Mouse (Mus musculus) cerebellum, postnatal 14 days (tissue): ENCODE results near the gene Elmo3.

Source experiments
- DNase-seq, 2 experiments: peaks; one replicate each; pipeline ENCODE4 v3.0.0; 2021; ENCODE audit warnings: mixed read lengths in 2 of 2

The Elmo3 gene

DNA sequence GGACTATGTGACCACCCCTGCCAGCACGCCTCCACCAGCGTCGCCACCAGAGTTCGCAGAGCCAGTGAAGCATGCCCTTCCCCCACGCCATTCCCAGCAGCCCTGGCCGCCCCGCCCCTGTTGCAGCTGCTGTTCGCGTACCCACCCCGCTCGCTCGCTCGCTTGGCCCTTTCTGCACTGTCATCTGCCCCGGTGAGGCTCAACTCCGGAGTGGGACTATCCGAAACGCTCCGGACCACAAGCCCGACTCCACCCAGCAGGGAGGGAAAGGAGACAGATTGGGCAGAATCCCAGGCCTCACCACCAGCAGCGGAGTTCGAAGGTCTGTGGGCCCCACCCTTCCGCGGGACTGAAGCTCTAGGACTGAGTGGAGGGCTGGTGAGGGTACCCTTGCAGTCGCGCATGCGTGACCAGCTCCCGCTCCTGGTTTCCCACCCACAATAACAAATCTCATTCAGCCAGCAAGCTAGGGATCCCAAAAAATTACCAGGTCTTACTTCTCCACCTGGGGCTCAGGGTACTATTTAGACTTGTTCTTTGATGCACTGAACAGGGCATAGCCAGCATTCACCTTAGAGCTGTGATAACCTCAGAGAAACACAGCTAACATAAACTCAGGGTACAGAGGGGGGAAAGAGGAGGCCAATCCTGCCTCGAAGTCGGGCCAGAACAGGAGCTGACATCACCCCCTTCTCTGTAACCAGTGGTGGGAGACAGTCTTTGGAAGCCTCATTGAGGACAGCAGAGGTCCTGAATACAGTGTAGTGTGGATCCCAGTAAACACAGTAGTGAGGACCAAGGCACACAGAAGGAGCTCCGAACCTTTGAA lies 28.9 kb upstream of the Elmo3 start:
- DNase-seq, result peak in 1 of 2 experiments; percentile 49

GRCm38 (mm10) chr8:105278911-105279334 lies 26.5 kb upstream of the Elmo3 start:
- peak; percentile 92 to 95 for DNase-seq

DNA sequence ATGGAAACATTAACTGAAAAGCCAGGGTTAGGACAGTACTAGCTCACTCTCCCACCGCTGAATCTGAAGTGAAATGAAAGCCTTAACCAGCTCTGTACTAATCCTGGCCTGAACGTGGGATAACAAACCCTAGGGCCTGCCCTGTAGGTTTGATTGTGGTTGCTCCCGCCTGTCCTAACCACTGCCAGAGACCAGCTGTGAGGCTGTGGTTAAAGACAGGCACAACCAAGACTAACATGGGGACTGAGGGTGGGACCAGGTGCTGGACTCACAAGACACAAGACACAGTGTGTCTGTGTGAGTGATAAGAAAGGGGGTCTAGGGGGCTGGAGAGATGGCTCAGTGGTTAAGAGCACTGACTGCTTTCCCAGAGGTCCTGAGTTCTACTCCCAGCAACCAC lies 24.8 kb upstream of the Elmo3 start:
- DNase-seq, result no peak

- no peak for DNase-seq
Measured at GRCm38 (mm10) chr8:105281821-105282220, 23.6 kb upstream of the Elmo3 start.

DNA sequence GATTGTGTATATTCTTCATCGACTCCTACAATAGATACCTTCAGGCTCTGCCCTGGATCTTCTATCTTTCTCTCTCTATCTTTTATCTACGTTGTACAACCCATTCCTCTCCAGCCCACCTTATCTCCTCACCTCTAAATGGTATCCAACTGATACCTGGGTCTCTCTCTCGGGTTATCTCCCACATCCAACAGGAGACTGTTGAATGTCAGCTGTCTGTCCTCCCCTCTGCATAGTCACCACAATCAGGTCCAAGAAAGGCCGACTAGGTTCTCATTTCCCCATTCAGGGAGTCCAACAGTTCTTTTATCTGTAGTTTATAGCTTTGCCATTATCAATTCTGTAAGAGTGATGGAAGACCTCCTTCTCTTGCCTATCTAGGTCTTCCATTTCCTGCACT lies 23.2 kb upstream of the Elmo3 start:
- no peak for DNase-seq

DNA sequence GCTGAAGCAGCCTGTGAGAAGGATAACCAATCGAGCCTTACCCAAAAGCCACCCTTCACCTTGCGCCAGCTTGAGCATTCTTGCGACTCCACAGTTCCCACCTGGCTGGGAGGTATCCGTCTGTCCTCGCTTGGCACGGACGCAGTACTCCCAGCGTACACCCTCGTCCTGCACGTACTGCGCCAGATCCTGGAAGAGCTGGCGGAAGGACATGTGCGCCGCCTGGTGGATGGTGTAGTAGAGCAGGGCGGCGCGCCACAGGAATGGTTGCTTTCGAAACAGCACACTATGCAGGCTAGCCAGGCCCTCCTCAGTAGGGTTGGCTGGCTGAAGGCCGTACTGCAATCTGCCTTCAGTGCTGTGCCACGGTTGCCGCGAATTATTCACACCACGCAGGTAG lies 22.3 kb upstream of the Elmo3 start:
- peak; percentile 70 to 81 for DNase-seq

GRCm38 (mm10) chr8:105285514-105285913 lies 19.9 kb upstream of the Elmo3 start:
- DNase-seq, result peak in 1 of 2 experiments; percentile 47

DNA sequence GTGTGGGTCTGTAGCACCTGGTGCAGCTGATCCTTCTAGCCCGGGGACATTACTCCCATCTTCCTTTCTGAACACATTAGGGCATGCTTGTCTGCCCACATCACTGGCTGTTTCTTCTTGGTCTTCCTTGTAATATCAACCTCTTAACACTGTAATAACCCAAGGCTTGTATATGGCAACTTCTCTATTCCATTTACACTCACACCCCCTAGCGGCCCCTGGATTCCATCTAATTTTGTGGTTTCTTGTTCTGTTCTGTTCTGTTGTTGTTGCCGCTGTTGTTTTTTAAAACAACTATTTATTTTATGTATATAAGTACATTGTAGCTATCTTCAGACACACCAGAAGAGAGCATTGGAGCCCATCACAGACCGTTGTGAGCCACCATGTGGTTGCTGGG lies 18.5 kb upstream of the Elmo3 start:
- no peak for DNase-seq

DNA sequence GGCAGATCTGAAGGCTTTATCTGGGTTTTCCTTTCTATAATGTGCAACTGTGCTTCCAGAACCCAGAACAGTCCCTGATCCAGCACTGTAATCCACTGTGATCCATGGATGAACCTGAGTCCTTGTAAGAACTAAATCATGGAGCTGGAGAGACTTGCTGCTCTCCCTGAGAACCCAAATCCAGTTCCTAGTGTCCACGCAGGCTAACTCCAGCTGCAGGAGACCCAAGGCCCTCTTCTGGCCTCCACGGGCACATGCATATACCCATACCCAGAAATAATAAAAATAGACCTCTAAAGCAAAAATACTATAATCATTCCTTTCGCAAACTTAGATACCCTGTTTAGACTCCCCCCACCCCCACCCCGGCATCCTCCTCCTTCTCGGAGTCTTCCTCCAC lies 17.2 kb upstream of the Elmo3 start:
- DNase-seq, result no peak

DNA sequence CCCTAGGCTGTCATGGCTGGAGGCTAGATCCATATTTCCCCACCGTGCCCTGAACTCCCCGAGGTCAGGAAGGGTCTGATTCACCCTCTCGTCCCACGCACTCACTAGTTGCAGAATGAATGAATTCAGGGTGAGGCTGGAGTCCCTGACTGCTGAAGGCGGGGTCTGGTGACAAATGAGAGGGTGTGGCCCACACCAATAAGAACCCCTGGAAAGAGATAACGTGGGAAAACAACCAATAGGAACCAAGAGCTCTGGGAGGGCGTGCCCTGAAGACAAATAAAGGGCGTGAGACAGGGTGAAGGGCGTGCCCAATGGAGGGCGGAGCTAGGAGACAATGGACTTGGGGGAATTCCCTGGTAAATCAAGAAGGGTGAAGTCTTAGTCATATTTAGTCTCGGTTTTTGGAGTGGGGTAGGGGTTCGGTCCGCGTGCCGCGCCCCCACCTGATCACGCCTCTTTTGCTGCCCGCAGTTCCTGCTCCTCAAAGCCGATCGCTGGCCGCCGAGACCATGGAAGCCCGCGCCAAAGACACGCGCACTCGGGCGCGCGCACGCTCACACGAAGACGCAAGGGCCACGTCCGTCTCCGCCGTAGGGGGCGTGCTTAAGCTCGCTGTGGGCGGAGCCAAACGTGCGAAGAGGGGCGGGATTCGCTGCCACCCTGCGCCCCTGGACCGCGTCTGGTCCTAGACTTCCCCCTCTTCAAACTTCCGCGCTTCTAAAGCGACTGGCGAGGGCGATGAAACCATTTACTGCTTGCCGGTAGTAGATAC lies 16.3 kb upstream of the Elmo3 start:
- DNase-seq, result peak; percentile 99

DNA sequence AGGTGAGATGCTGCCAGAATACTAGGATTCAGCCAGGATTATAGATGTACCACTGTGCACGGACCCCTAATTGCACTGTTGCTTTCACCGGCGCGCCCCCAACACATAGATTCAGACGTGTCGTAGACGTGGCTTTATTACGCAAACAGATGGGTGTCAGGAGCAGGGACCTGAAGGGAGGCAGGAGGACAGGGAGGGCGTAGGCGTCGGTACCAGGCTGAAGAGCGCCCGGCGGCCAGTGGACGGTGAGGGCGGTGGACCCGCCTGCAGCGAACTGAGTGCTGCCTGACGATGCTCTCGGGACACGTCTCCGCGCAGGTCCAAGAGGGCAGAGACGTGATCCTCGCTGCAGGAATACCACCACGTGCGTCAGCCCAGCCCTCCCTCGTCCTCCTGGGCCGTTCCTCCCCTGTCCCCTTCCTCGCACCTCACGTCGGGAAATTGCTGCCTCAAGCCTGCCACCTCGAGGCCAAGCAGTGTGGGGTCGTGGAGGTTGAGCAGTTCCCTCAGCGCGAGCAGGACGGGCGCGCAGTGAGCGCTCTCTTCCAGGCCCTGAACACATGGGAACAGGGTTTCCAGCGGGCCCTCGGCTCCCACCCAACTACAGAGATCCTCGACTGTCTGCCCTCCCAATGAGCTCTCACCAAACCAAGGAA lies 15.5 kb upstream of the Elmo3 start, which contains the start of gene 4931428F04Rik:
TSS of gene 4931428F04Rik (minus strand) at position 60 of the 656 bp plus-strand sequence.
- peak; percentile 75 to 83 for DNase-seq

DNA sequence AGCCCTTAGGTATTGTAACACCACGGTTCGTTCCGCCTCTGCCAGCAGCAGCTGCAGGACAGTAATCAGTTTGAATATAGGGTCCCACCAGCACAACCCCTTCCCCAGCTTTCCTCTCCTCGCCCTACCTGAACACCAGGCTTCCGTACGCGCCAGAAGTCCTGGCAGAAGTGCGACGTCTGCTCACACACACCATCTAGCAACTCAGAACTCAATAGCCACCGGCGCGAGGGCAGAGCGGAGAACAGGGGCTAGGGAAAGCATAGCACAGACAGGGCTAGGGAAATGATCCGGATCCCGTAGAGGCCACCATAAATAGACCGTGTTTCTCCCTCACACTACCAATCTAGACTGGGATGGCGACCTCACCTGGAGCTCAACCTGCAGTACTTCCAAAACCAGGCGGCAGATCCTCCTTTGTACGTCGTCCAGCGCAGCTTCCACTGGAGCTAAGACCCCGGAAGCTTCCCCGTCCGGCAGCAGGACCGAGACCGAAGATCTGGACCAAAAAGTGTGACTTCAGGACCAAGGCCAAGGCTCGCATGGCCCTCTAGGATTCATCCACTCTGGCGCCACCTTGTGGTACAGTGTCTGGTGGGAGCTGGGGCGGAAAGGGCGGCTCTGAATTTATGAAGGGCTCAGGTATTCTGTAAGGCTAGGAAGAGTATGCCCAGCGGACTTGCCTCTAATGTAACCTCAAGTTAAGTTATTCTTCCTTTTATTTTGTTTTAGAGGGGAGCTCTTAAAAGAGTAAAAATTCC lies 14.7 kb upstream of the Elmo3 start:
- DNase-seq, result peak; percentile 96 to 99

- DNase-seq, result peak in 1 of 2 experiments; percentile 50
Measured at GRCm38 (mm10) chr8:105291364-105291763, 14.0 kb upstream of the Elmo3 start.

DNA sequence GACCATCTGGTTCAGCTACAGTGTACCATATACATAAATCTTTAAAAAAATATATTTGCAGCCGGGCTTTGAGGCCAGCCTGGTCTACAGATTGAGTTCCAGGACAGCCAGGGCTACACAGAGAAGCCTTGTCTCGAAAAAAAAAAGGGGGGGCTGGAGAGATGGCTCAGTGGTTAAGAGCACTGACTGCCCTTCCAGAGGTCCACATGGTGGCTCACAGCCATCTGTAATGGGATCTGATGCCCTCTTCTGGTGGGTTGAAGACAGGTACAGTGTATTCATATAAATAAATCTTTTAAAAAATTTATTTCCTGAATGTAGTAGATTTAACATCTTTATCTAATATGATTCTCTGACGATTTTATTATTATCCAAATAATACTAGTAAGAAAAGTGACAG lies 13.6 kb upstream of the Elmo3 start:
- peak in 1 of 2 experiments; percentile 39 for DNase-seq

DNA sequence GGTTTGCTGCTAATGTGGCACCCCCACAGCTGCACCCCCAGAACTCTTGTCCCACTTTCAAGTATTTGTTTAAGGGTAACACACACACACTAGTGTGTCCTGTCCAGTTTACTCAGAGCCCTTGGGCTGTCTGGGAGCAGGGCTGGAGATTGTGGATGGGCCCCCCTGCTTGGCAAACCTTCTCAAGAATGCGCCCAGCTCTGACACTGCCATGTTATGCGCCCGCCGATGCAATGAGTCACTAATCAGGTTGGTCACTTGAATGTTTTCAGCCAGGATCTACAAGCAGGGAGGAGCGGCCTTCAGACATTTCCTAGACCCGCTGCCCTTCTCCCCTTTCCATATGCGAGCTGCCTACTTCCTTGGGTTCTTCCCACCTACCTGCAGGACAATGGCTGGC lies 12.9 kb upstream of the Elmo3 start:
- DNase-seq, result peak in 1 of 2 experiments; percentile 36

DNA sequence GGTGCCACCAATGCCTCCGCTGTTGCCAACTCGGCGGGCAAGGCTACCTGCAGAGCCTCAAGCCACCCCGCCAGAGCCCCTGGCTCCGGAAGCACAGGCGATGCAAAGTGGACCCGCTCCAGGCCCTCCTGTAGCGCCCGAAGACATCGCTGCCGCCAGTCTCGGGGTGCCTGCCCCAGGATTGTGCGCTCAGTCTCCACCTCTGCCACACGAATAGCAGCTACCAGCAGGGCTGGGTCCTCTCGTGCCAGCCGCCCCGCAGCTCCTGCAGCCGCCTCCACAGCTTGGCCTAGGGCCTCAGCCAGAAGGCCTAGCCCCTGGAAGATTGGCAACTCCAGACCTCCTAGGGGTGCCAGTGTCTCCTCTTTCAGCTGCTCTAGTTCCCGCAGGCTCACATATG lies 12.0 kb upstream of the Elmo3 start:
- peak; percentile 79 to 91 for DNase-seq

DNA sequence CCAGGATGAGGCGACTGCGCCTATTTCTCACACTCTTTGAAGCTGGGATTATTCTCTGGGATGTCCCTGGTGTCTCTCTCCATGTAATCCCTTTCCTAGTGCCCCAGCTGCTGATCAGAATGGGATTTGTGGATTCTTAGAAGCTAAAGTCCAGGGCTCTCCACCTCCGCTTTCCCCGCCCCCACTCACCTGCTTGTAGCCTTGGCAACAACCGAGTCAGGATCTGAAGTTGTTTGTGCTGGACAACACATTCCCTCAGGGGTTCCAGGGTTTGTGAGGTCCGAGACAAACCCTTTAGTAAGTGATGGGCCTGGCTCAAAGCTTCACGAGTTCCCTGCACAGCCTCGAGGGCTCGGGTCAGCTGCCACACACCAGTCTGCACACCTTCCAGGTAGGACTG lies 10.6 kb upstream of the Elmo3 start:
- no peak for DNase-seq

GRCm38 (mm10) chr8:105295256-105295655 lies 10.1 kb upstream of the Elmo3 start:
- no peak for DNase-seq

DNA sequence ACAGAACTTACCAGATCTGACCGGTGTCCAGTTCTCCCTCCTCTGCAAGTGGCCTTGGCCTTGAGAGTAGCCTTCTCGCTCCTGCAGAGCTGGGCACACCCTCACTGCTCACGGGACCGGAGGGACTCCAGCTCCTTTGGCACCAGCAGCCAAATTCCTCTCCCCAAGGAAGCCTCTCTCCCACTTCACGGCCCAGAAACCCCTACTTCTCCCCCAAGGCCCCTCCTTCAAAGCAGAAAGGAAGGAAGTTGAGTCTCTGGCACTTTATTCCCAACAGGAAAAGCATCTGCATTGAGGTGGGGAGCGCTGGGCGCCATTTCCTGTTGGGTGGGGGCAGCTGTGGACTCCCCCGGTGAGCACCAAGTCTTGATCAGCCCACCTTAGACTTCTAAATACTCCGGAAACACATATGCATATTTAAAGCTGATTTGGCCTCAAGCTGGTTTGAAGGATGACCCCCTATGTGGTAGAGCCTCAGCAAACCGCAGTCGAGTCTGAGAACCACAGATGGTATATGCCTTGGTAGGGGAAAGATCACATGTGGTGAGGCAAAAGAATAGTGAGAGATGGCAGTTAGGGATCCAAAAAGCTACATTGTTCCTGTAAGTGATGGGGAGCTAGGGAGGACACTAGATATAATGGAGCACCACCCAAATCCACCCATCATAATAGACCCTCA lies 9.4 kb upstream of the Elmo3 start, which contains the start of gene Exoc3l:
TSS of gene Exoc3l (minus strand) at position 207 of the 679 bp plus-strand sequence.
- DNase-seq, result no peak

DNA sequence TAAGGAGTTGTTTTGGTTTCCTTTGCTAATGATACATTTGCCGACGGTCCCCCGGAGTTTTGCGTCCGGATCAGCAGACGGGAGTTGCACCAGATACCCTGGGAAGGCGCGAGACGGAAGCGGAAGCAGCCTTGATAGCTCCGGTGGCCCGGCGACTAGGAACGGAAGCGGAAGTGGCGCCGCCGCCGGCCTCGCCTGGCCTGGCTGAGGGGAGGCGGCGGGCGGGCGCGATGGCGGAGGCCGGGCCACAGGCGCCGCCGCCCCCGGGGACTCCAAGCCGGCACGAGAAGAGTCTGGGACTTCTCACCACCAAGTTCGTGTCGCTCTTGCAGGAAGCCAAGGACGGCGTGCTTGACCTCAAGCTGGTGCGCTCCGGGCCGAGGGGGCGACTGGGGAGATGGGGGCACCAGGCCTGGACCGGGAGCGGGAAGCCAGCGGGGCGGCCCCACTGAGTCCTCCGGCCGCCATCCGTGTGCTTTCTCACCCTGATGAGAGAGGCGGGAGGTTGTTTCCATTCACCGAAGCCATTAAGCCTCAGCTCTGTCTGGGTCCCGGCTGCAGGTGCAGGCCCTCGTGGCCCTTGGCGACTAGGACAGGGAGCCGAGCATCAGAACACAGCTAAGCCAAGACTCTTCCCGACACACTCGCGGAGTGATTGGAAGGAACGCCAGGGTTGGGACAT lies 7.7 kb upstream of the Elmo3 start, which contains the start of gene E2f4:
TSS of gene E2f4 (plus strand) at position 153 of the 682 bp plus-strand sequence.
- DNase-seq, result peak; percentile 93
